Comparison of ENCODE assay signal across 28 mouse cellular contexts in the genomic region with DNA sequence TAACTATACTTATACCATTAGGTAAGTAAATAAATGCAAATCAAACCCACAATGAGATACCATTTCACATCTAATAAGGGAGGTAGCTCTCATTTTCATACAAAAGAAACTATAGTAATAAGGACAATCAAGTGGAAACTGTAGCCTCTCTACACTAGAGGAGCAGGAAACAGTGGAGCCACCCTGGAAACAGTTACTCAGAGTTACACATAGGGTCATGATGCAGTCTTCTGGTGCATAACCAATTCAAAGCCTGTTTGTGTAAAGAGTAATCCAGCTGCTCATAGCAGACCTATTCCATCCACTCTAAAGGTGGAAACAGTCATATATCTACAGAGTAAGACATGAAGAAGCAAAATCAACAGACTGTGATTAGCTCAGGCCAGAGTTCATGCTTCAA. TPM values are rescaled to one million over a fixed set of nuclear protein-coding genes. Genes with fewer than 3 reads are reported as not detected.
DNase-seq lines count a peak whose midpoint lies in the region; ATAC-seq lines count a peak whose summit lies in the region.
"Had no signal": no experiment of that assay in that cellular context is flagged by ENCODE, and none has a peak within 500 bp of the region (broad histone marks: within the 10 kb centered on the region; RNA-seq: fewer than 3 reads in every experiment).

No protein-coding gene starts in this region.

- no peak for DNase-seq in layer of hippocampus, adult 9-11 months
- DNase-seq in embryo, embryonic 10.5 days (ENCODE audit: low spot score), result no peak
- DNase-seq: adrenal gland, adult 8-10 months; adrenal gland, postnatal 14 days; adrenal gland, postnatal 36 days; cerebellum, adult 11-12 months; cerebellum, adult 2 months; cerebellum, adult 9-10 months; cerebellum, postnatal 10 days; cerebellum, postnatal 25 days; embryo, embryonic 11 days had no signal

- H3K27ac ChIP-seq in liver, embryonic 12.5 days, result no peak overlapping the region
- H3K27ac ChIP-seq: embryonic facial prominence, embryonic 13.5 days; embryonic facial prominence, embryonic 15.5 days; forebrain, embryonic 10.5 days; forebrain, embryonic 12.5 days had no signal

- ATAC-seq in CD4-positive, CD25-positive, alpha-beta regulatory T cell, adult 4 months, result peak; percentile 65
- ATAC-seq in inflammation-experienced regulatory T-cells, adult 6 months, result peak; percentile 70
- ATAC-seq in liver, embryonic 12.5 days, result no peak
- ATAC-seq: activated CD4-positive, CD25-positive, alpha-beta regulatory T cell, adult 4 months; forebrain, embryonic 14.5 days; forebrain, embryonic 16.5 days; Patski had no signal

- H3K4me3 ChIP-seq in liver, embryonic 12.5 days, result no peak overlapping the region
- H3K4me3 ChIP-seq: embryonic facial prominence, embryonic 13.5 days; embryonic facial prominence, embryonic 15.5 days; erythroblast, embryonic 14.5 days; forebrain, embryonic 10.5 days; forebrain, embryonic 12.5 days had no signal

- no peaks in the 10 kb centered on the region for H3K9me3 ChIP-seq in liver, embryonic 12.5 days (replicated peaks)
- H3K9me3 ChIP-seq: embryonic facial prominence, embryonic 13.5 days; embryonic facial prominence, embryonic 15.5 days; forebrain, embryonic 10.5 days; forebrain, embryonic 12.5 days had no signal

- no peak overlapping the region for H3K4me2 ChIP-seq in liver, embryonic 12.5 days
- H3K4me2 ChIP-seq: embryonic facial prominence, embryonic 13.5 days; embryonic facial prominence, embryonic 15.5 days; forebrain, embryonic 12.5 days had no signal

- H3K4me1 ChIP-seq in liver, embryonic 12.5 days, result no peaks in the 10 kb centered on the region
- H3K4me1 ChIP-seq: embryonic facial prominence, embryonic 13.5 days; embryonic facial prominence, embryonic 15.5 days; forebrain, embryonic 10.5 days; forebrain, embryonic 12.5 days had no signal

- H3K36me3 ChIP-seq in liver, embryonic 12.5 days, result no peaks in the 10 kb centered on the region
- H3K36me3 ChIP-seq: embryonic facial prominence, embryonic 13.5 days; embryonic facial prominence, embryonic 15.5 days; forebrain, embryonic 10.5 days; forebrain, embryonic 12.5 days; G1E had no signal

- H3K9ac ChIP-seq in liver, embryonic 12.5 days, result no peak overlapping the region
- H3K9ac ChIP-seq: embryonic facial prominence, embryonic 13.5 days; embryonic facial prominence, embryonic 15.5 days; forebrain, embryonic 12.5 days had no signal

- no peaks in the 10 kb centered on the region for H3K27me3 ChIP-seq in liver, embryonic 12.5 days (replicated peaks)
- H3K27me3 ChIP-seq: embryonic facial prominence, embryonic 13.5 days; embryonic facial prominence, embryonic 15.5 days; forebrain, embryonic 12.5 days; Patski had no signal

RNA-seq across cellular contexts. Expression of a gene that starts 48.4 kb away (rescaled TPM):
- polyA plus RNA-seq in CD4-positive, CD25-positive, alpha-beta regulatory T cell, adult 4 months (2017; shearing (Covaris generic)), result under 1 TPM in 1 of 2 experiments, not detected in 1; 0.19 TPM
- not detected for polyA plus RNA-seq in inflammation-experienced regulatory T-cells, adult 6 months (2017; shearing (Covaris generic))
- not detected in 2 replicates for polyA plus RNA-seq in liver, embryonic 12.5 days (2016; fragmentation: Nextera tagmentation; extraction: Ambion mirVana)
- polyA plus RNA-seq: activated CD4-positive, CD25-positive, alpha-beta regulatory T cell, adult 4 months; C2C12; cortical plate, adult 2 months; embryonic facial prominence, embryonic 11.5 days; embryonic facial prominence, embryonic 13.5 days; erythroblast, embryonic 14.5 days; forebrain, embryonic 10.5 days; forebrain, embryonic 12.5 days; forebrain, embryonic 14.5 days; forebrain, embryonic 16.5 days; frontal cortex, adult 2 months; G1E; Patski had no signal
